Mouse (Mus musculus) small intestine, adult 2 months (tissue): Measurements from ENCODE around the gene Prn.

Source experiments
- CTCF ChIP-seq: fragments of 200-500 bp; IDR thresholded peaks from 2 replicates; pipeline ENCODE4 v1.5.1; 2012; ENCODE audit warnings: low read depth, mild to moderate bottlenecking, control low read depth, inconsistent platforms, low read length, moderate library complexity, mixed read lengths; ENCODE audit not compliant: insufficient replicate concordance, insufficient read length; ENCODE audit errors: extremely low read depth
- POLR2A ChIP-seq: fragments of 200-500 bp; IDR thresholded peaks from 2 replicates; pipeline ENCODE4 v1.6.1; 2012; ENCODE audit warnings: low read depth, mild to moderate bottlenecking, control low read depth, inconsistent platforms, low read length, moderate library complexity

DNA sequence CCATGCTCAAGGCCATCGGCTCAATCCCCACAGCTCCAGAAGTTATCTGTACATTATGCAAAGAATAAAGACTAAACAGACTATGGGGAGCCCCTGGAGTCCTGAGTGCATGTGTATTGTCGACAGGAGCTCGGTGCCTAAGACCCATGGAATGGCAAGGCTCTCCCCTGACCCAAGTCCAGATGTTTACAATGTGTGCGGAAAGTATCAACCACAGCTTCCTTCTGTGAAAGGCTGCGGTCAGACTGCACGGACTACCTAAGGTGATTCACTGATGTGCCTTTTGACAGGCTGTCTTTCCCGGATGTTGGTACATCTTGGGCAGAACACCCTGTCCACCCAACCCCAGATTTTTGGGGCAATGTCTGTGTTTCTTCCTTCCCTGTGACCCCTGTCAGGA, 21.5 kb upstream of the Prn start:
- TF ChIP-seq POLR2A: no peak
- TF ChIP-seq CTCF: no peak
